Mouse (Mus musculus) lung, embryonic 14.5 days (tissue): ENCODE data around the gene Tas2r110. TPM values are rescaled to one million over a fixed set of nuclear protein-coding genes. Genes with fewer than 3 reads are reported as not detected.

Source experiments
- ATAC-seq: fragments of 200-750 bp; cut with Nextera tagmentation; 2 replicates; pipeline ENCODE4 v1.8.0; 2017; ENCODE audit warnings: mild to moderate bottlenecking, moderate TSS enrichment, moderate library complexity; ENCODE audit not compliant: insufficient read depth
- DNase-seq: peaks from one replicate; pipeline ENCODE4 v3.0.0-alpha.2; 2015
- H3K27ac ChIP-seq: fragments of 300-500 bp; sonication (generic); 2 replicates; pipeline ENCODE4 v1.5.1; 2014; ENCODE audit warnings: low read depth, mild to moderate bottlenecking, moderate library complexity
- H3K27me3 ChIP-seq: fragments of 300-500 bp; sonication (generic); 2 replicates; pipeline ENCODE4 v1.6.1; 2014; ENCODE audit warnings: low read length, control low read depth; ENCODE audit not compliant: insufficient read depth
- H3K36me3 ChIP-seq: fragments of 300-500 bp; sonication (generic); 2 replicates; pipeline ENCODE4 v1.6.1; 2014; ENCODE audit warnings: control low read depth; ENCODE audit not compliant: insufficient read depth
- H3K4me1 ChIP-seq: fragments of 300-500 bp; sonication (generic); 2 replicates; pipeline ENCODE4 v1.6.1; 2014; ENCODE audit warnings: antibody characterized with exemption, control low read depth; ENCODE audit not compliant: insufficient read depth
- H3K4me2 ChIP-seq: fragments of 300-500 bp; sonication (generic); 2 replicates; pipeline ENCODE4 v1.6.1; 2014; ENCODE audit warnings: mild to moderate bottlenecking
- H3K4me3 ChIP-seq: fragments of 300-500 bp; sonication (generic); 2 replicates; pipeline ENCODE4 v1.5.1; 2014; ENCODE audit warnings: low read depth, low read length
- H3K9ac ChIP-seq: fragments of 300-500 bp; sonication (generic); 2 replicates; pipeline ENCODE4 v1.6.1; 2014
- H3K9me3 ChIP-seq: fragments of 300-500 bp; sonication (generic); 2 replicates; pipeline ENCODE4 v1.6.1; 2016; ENCODE audit warnings: low read depth, low read length, control low read depth
- CTCF ChIP-seq: IDR thresholded peaks from 2 replicates; pipeline ENCODE4 v1.5.1; 2016; ENCODE audit warnings: antibody characterized with exemption, low read depth
- WGBS: fragments of 180-500 bp; shearing (Covaris S2); extraction: QIAGEN DNeasy Blood & Tissue Kit; methylation state at CpG from one replicate; pipeline ENCODE4 v1.1.7; 2014; 5-methylcytosine and 5-hydroxymethylcytosine counted together
- polyA plus RNA-seq: library from polyadenylated mRNA; unstranded; fragments of >200 nt; fragmentation: Nextera tagmentation; extraction: Ambion mirVana; gene quantifications from 2 replicates; pipeline ENCODE4 v1.2.1, GENCODE M21; 2014

Tas2r110 gene
- not detected in 2 replicates for polyA plus RNA-seq

DNA sequence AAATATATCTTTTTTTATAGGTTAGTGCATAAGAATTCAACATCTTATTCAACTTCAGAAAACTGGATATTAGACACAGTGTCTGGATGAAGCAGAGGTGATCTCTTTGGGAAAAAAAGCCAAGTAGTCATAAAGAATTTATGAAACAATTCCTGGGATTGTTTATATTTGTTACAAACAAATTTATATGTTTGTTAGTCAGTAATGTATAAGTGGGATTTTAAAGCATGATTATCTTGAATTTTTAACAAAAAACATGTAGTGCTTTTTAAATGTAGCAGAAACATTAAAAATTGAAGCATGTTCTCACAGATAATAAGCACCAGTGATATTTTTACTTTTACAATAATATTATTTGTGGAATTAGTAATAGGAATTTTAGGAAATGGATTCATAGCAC, at the start of gene Tas2r110:
TSS of gene Tas2r110 (plus strand) at position 301 of the 400 bp plus-strand sequence.
- H3K9me3 ChIP-seq, result no peaks in the 10 kb centered on the region
- ATAC-seq, result no peak
- H3K4me1 ChIP-seq, result no peaks in the 10 kb centered on the region
- H3K36me3 ChIP-seq, result no peaks in the 10 kb centered on the region
- no peaks in the 10 kb centered on the region for H3K27me3 ChIP-seq
- H3K9ac ChIP-seq, result no peak within 1 kb of the TSS
- H3K27ac ChIP-seq, result no peak within 1 kb of the TSS
- no peak within 1 kb of the TSS for H3K4me3 ChIP-seq
- H3K4me2 ChIP-seq, result no peak within 1 kb of the TSS
- TF ChIP-seq CTCF, result no peak
- DNase-seq, result no peak

GRCm38 (mm10) chr6:132846842-132847241, 21.0 kb upstream of the Tas2r110 start, which contains the start of gene Tas2r123:
Tas2r123 (plus strand) TSS chr6:132847142.
- no peaks in the 10 kb centered on the region for H3K36me3 ChIP-seq
- WGBS, result 67% methylated on average over 1 of the region's 1 CpGs
- no peaks in the 10 kb centered on the region for H3K9me3 ChIP-seq
- no peak within 1 kb of the TSS for H3K4me3 ChIP-seq
- H3K4me2 ChIP-seq, result no peak within 1 kb of the TSS
- DNase-seq (no peak), ATAC-seq (no peak)
- H3K27me3 ChIP-seq, result no peaks in the 10 kb centered on the region
- TF ChIP-seq CTCF, result no peak
- H3K9ac ChIP-seq, result no peak within 1 kb of the TSS
- no peaks in the 10 kb centered on the region for H3K4me1 ChIP-seq
- no peak within 1 kb of the TSS for H3K27ac ChIP-seq

GRCm38 (mm10) chr6:132855138-132855537, 12.7 kb upstream of the Tas2r110 start, which contains the start of gene Tas2r116:
Tas2r116 (plus strand) TSS chr6:132855438.
- ATAC-seq (no peak), DNase-seq (no peak)
- no peak for TF ChIP-seq CTCF
- no peaks in the 10 kb centered on the region for H3K4me1 ChIP-seq
- no peak within 1 kb of the TSS for H3K9ac ChIP-seq
- H3K36me3 ChIP-seq, result no peaks in the 10 kb centered on the region
- H3K27me3 ChIP-seq, result no peaks in the 10 kb centered on the region
- no peak within 1 kb of the TSS for H3K4me2 ChIP-seq
- H3K27ac ChIP-seq, result no peak within 1 kb of the TSS
- no peaks in the 10 kb centered on the region for H3K9me3 ChIP-seq
- no peak within 1 kb of the TSS for H3K4me3 ChIP-seq
- 58% methylated on average over 1 of the region's 1 CpGs for WGBS

GRCm38 (mm10) chr6:132892711-132893110, 24.9 kb downstream of the Tas2r110 start, which contains the start of gene Tas2r113:
Tas2r113 (plus strand) TSS chr6:132893011.
- no peaks in the 10 kb centered on the region for H3K9me3 ChIP-seq
- no peaks in the 10 kb centered on the region for H3K27me3 ChIP-seq
- no peak within 1 kb of the TSS for H3K27ac ChIP-seq
- WGBS, result 64% methylated on average over 1 of the region's 1 CpGs
- DNase-seq, result no peak
- no peaks in the 10 kb centered on the region for H3K36me3 ChIP-seq
- H3K4me3 ChIP-seq, result no peak within 1 kb of the TSS
- no peak within 1 kb of the TSS for H3K9ac ChIP-seq
- ATAC-seq, result no peak
- no peak for TF ChIP-seq CTCF
- H3K4me2 ChIP-seq, result no peak within 1 kb of the TSS
- no peaks in the 10 kb centered on the region for H3K4me1 ChIP-seq

DNA sequence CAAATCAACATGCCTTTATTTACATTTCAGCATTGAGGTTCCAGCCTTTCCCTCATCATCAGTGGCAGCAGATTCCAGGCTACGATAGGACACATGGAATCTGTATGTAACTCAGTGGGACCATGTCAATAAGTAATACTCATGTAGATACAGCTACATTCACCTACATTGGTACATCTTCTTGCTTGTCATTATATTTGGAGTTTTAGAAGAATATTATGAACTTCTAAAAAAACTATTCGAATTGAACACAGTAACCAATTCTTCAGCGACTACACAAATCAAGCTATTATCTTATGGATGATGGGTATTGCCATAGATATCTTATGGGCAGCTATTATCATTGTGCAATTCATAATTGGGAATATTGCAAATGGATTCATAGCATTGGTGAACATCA, 41.5 kb downstream of the Tas2r110 start, which contains the start of gene Tas2r125:
TSS of gene Tas2r125 (plus strand) at position 301 of the 400 bp plus-strand sequence.
- WGBS, result 83% methylated on average over 3 of the region's 3 CpGs
- Histone ChIP-seq H3K4me2 (no peak within 1 kb of the TSS), H3K36me3 (no peaks in the 10 kb centered on the region), H3K27ac (no peak within 1 kb of the TSS), H3K9me3 (no peaks in the 10 kb centered on the region), H3K4me1 (no peaks in the 10 kb centered on the region), H3K4me3 (no peak within 1 kb of the TSS), H3K9ac (no peak within 1 kb of the TSS), H3K27me3 (no peaks in the 10 kb centered on the region)
- no peak for ATAC-seq
- TF ChIP-seq CTCF, result no peak
- DNase-seq, result no peak

Other genes with a start within 250 kb of the Tas2r110 start
- gene A630073D07Rik, start 216.5 kb upstream of the Tas2r110 start, polyA plus RNA-seq, result not detected in 2 replicates
- gene Tas2r120, start 211.1 kb upstream of the Tas2r110 start, polyA plus RNA-seq, result not detected in 2 replicates
- not detected in 2 replicates for gene Tas2r121, start 167.0 kb upstream of the Tas2r110 start, polyA plus RNA-seq
- not detected in 2 replicates for gene Tas2r122, start 156.1 kb upstream of the Tas2r110 start, polyA plus RNA-seq
- not detected in 2 replicates for gene Tas2r115, start 130.0 kb upstream of the Tas2r110 start, polyA plus RNA-seq
- gene Tas2r124, start 113.3 kb upstream of the Tas2r110 start, polyA plus RNA-seq, result not detected in 2 replicates
- gene Tas2r102, start 105.9 kb upstream of the Tas2r110 start, polyA plus RNA-seq, result not detected in 2 replicates
- not detected in 2 replicates for gene Tas2r136, start 89.8 kb upstream of the Tas2r110 start, polyA plus RNA-seq
- gene Tas2r117, start 65.2 kb upstream of the Tas2r110 start, polyA plus RNA-seq, result not detected in 2 replicates
- gene Tas2r123, start 20.9 kb upstream of the Tas2r110 start, polyA plus RNA-seq, result not detected in 2 replicates
- gene Tas2r116, start 12.6 kb upstream of the Tas2r110 start, polyA plus RNA-seq, result not detected in 2 replicates
- gene Tas2r113, start 25.0 kb downstream of the Tas2r110 start, polyA plus RNA-seq, result not detected in 2 replicates
- gene Tas2r125, start 41.6 kb downstream of the Tas2r110 start, polyA plus RNA-seq, result not detected in 2 replicates
- not detected in 2 replicates for gene Tas2r129, start 83.1 kb downstream of the Tas2r110 start, polyA plus RNA-seq
- not detected in 2 replicates for gene Tas2r131, start 89.9 kb downstream of the Tas2r110 start, polyA plus RNA-seq
- not detected in 2 replicates for gene Tas2r109, start 113.0 kb downstream of the Tas2r110 start, polyA plus RNA-seq
- gene Tas2r103, start 169.1 kb downstream of the Tas2r110 start, polyA plus RNA-seq, result not detected in 2 replicates
- not detected in 2 replicates for gene Tas2r140, start 187.8 kb downstream of the Tas2r110 start, polyA plus RNA-seq
- gene Smim10l1, start 236.9 kb downstream of the Tas2r110 start, polyA plus RNA-seq, result 57.7 and 61.4 TPM in 2 replicates